Mouse (Mus musculus) hindbrain, postnatal 0 days (tissue): ENCODE measurements around the gene Lats1. TPM values are rescaled to one million over a fixed set of nuclear protein-coding genes. Genes with fewer than 3 reads are reported as not detected.

Experiments
- ATAC-seq: fragments of 200-750 bp; cut with Nextera tagmentation; 2 replicates; pipeline ENCODE4 v1.8.0; 2017; ENCODE audit warnings: mild to moderate bottlenecking, moderate TSS enrichment, moderate library complexity
- DNase-seq: peaks from one replicate; pipeline ENCODE4 v3.0.0-alpha.2; 2015; ENCODE audit warnings: low spot score
- H3K27ac ChIP-seq: fragments of 300-500 bp; sonication (generic); 2 replicates; pipeline ENCODE4 v1.5.1; 2014; ENCODE audit warnings: mild to moderate bottlenecking
- H3K27me3 ChIP-seq: fragments of 300-500 bp; sonication (generic); 2 replicates; pipeline ENCODE4 v1.6.1; 2014; ENCODE audit warnings: low read length, mixed read lengths; ENCODE audit not compliant: insufficient read depth
- H3K36me3 ChIP-seq: fragments of 300-500 bp; sonication (generic); 2 replicates; pipeline ENCODE4 v1.6.1; 2014; ENCODE audit warnings: low read length, mixed read lengths; ENCODE audit not compliant: insufficient read depth
- H3K4me1 ChIP-seq: fragments of 300-500 bp; sonication (generic); 2 replicates; pipeline ENCODE4 v1.6.1; 2014; ENCODE audit warnings: antibody characterized with exemption, low read length, mixed read lengths; ENCODE audit not compliant: insufficient read depth
- H3K4me2 ChIP-seq: fragments of 300-500 bp; sonication (generic); 2 replicates; pipeline ENCODE4 v1.6.1; 2014; ENCODE audit warnings: low read depth, mild to moderate bottlenecking, low read length, moderate library complexity, mixed read lengths
- H3K4me3 ChIP-seq: fragments of 300-500 bp; sonication (generic); 2 replicates; pipeline ENCODE4 v1.5.1; 2014; ENCODE audit warnings: low read length
- H3K9ac ChIP-seq: fragments of 300-500 bp; sonication (generic); replicated peaks from 2 replicates; pipeline ENCODE4 v1.6.1; 2014; ENCODE audit warnings: mild to moderate bottlenecking, low read length, moderate library complexity, mixed read lengths
- H3K9me3 ChIP-seq: fragments of 300-500 bp; sonication (generic); 2 replicates; pipeline ENCODE4 v1.6.1; 2016; ENCODE audit warnings: low read length, mixed read lengths
- CTCF ChIP-seq: IDR thresholded peaks from 2 replicates; pipeline ENCODE4 v1.5.1; 2016; ENCODE audit warnings: antibody characterized with exemption, control low read depth, low read depth
- WGBS: fragments of 180-500 bp; shearing (Covaris S2); extraction: QIAGEN DNeasy Blood & Tissue Kit; methylation state at CpG from one replicate; pipeline ENCODE4 v1.1.7; 2014; 5-methylcytosine and 5-hydroxymethylcytosine counted together
- polyA plus RNA-seq: library from polyadenylated mRNA; unstranded; fragments of >200 nt; fragmentation: Nextera tagmentation; extraction: Ambion mirVana; gene quantifications from 2 replicates; pipeline ENCODE4 v1.2.1, GENCODE M21; 2015
- total RNA-seq: library from RNA; depleted of rRNA; stranded (reverse); fragments of >200 nt; gene quantifications from 2 replicates; pipeline ENCODE4 v1.2.3, GENCODE M21; 2014

The Lats1 gene
- total and polyA plus RNA-seq, 2 experiments from 2014 or later = 7.1 to 39.2 TPM

DNA sequence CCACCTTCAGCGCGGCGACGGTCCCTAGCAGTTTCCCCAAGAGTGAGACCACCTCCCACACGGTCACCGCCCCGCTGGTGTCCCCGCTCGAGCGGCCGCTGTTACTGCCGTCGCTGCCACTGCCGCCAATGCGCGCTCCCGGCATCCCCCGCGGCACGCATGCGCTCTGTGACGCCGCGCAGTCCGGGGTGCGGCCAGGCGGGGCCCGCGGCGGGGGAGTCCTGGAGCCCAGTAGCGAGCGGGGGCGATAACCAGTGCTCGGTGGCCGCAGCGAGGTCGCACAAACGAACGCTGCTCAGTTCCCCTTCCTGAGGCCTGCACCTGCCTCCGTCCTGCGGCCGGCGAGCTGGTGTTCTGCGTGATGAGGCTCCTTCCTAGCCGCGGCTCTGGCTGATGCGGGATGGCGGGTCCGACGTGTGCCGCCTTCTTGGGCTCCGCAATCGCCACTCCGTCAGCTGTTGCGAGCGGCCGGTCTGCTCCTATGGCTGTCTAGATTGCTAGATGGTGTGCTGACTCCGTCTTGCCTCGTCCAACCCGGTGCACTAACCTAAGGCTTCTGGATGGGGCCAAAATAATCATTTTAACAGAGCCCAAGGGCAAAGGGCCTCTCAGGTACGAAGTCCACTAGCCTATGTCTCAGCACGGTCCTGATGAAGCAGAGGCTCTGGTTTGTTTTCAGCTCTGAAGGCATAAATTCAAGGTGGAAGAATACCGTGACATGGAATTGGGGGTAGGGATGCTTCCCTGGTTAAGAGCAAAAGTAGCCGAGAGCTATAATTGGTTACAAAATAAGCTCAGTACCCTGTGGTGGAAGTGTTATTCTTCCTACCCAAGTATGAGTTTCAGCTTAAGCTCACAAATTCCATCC lies 17.6 kb upstream of the Lats1 start:
- peak overlapping the region; percentile 97 for H3K27ac ChIP-seq
- peak overlapping the region; percentile 87 for H3K4me2 ChIP-seq
- H3K4me3 ChIP-seq = peak overlapping the region; percentile 92
- no peaks in the 10 kb centered on the region for H3K36me3 ChIP-seq
- peak overlapping the region; percentile 86 for H3K9ac ChIP-seq
- H3K27me3 ChIP-seq = no peaks in the 10 kb centered on the region
- TF ChIP-seq CTCF = no peak
- no peaks in the 10 kb centered on the region for H3K9me3 ChIP-seq
- peaks cover 4% of the 10 kb centered on the region; the same call in 1 of the 2 replicates for H3K4me1 ChIP-seq
- 2% methylated on average over 60 of the region's 64 CpGs for WGBS
- ATAC-seq (peak; percentile 94), DNase-seq (peak; percentile 96)

DNA sequence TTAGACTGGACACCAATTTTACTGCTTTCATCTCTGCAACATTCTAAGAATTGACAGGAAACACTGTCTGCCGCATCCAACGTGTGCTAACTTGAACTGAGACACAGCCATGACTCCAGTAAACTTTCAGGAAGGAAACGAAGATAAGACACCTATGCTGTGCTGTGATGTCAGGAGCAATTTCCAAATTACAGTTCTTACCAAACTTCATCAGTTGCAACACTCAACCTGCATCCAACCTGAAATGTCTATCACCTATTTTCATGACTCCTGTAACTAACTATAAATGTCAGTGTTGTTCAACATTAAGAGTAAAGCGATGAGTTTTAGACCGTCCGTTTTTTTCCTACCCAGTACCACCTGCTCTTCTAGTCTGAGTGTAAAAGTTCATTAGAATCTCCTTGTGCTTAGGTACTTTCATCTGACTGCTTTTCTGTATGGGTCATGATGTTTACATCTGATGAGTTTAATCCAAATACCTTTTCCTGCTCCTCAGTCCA lies 16.9 kb upstream of the Lats1 start:
- no peaks in the 10 kb centered on the region for H3K36me3 ChIP-seq
- no peaks in the 10 kb centered on the region for H3K27me3 ChIP-seq
- no peak for DNase-seq
- peak overlapping the region; percentile 92 for H3K4me3 ChIP-seq
- WGBS = 70% methylated on average over 6 of the region's 6 CpGs
- no peaks in the 10 kb centered on the region for H3K9me3 ChIP-seq
- H3K27ac ChIP-seq = peak overlapping the region; percentile 97
- peak overlapping the region; percentile 86 for H3K9ac ChIP-seq
- peaks cover 4% of the 10 kb centered on the region; the same call in 1 of the 2 replicates for H3K4me1 ChIP-seq
- TF ChIP-seq CTCF = no peak
- no peak for ATAC-seq
- peak overlapping the region; percentile 87 for H3K4me2 ChIP-seq

DNA sequence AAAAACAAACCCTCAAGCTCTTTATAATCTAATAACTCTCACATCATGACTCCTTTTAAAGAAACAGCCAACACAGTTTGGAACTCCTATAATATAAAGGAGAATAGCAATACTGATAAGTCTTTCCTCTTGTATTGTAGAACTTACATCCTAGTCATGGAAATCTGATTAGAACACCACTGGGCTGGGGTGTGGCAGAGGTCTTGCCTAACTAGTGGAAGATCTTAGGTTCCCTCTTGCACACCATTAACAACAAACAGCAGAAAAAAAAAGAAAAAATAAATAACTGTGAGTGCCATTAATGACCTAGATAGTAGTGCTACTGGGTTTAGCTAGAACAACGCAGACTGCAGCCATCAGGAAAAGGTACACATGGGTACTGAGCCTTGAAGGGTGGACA lies 16.1 kb upstream of the Lats1 start:
- 88% methylated on average over 1 of the region's 1 CpGs for WGBS
- peaks cover 4% of the 10 kb centered on the region; the same call in 1 of the 2 replicates for H3K4me1 ChIP-seq
- no peak overlapping the region for H3K9ac ChIP-seq
- no peaks in the 10 kb centered on the region; the same call in 1 of the 2 replicates for H3K36me3 ChIP-seq
- H3K4me2 ChIP-seq = no peak overlapping the region
- no peaks in the 10 kb centered on the region for H3K27me3 ChIP-seq
- DNase-seq (no peak), ATAC-seq (no peak)
- no peak overlapping the region for H3K4me3 ChIP-seq
- no peak overlapping the region for H3K27ac ChIP-seq
- no peaks in the 10 kb centered on the region for H3K9me3 ChIP-seq
- no peak for TF ChIP-seq CTCF

DNA sequence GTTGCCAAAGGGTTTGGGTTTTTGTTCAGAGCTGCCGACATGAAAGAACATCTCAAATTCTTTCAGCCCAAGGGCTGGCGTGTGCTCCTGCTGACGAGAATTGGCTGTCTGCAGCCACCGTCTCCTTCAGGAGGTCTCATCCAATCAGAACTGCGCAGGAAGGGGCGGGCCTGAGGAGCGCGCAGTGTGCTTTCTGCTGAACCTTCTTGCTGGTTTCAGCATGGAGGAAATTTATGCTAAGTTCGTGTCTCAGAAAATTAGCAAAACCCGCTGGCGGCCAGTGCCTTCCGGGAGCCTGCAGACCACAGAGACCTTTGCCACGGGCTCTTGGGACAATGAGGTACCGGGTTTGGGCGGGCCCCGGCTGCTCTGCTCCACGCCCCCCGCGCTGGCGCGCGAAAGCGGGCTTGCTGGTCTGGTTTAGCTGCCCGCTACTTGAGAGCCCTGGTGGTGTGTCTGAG lies 13.6 kb upstream of the Lats1 start, which contains the start of gene Nup43:
Gene Nup43 (plus strand): TSS at position 162 of the 461 bp plus-strand sequence.
- Histone ChIP-seq H3K4me2 (peak within 1 kb of the TSS; percentile 85), H3K4me1 (peaks cover 4% of the 10 kb centered on the region; the same call in 1 of the 2 replicates), H3K27ac (peak within 1 kb of the TSS; percentile 71; the same call in 1 of the 2 replicates), H3K27me3 (no peaks in the 10 kb centered on the region), H3K4me3 (peak within 1 kb of the TSS; percentile 86), H3K9ac (peak within 1 kb of the TSS; percentile 65), H3K36me3 (no peaks in the 10 kb centered on the region; the same call in 1 of the 2 replicates), H3K9me3 (no peaks in the 10 kb centered on the region)
- no peak for TF ChIP-seq CTCF
- DNase-seq (peak; percentile 96), ATAC-seq (peak; percentile 87)
- 0% methylated on average over 24 of the region's 24 CpGs for WGBS

DNA sequence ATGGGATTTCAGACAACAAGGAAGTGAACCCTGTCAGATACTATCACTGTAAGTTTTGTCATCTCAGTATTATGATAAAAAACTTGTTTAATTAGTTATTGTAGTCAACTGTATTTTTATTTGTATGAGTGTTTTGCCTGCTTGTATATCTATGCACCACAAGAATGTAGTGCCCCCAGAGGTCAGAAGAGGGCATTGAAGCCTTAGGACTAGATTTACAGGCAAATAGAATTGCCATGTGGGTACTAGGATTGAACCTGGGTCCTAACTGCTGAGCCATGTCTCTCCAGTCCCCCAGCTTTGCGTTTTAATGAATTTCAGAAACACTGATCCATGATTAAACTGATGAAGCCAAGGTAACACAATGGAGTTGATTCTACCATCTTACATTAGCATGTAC lies 7.3 kb upstream of the Lats1 start:
- peak; percentile 55 for DNase-seq
- Histone ChIP-seq H3K4me3 (no peak overlapping the region), H3K4me1 (no peaks in the 10 kb centered on the region), H3K36me3 (peaks cover 17% of the 10 kb centered on the region; the same call in 1 of the 2 replicates), H3K27me3 (no peaks in the 10 kb centered on the region), H3K9ac (no peak overlapping the region), H3K4me2 (no peak overlapping the region), H3K27ac (no peak overlapping the region), H3K9me3 (no peaks in the 10 kb centered on the region)
- ATAC-seq = 0 out of 2 replicates have a peak, but pooled peaks have one; percentile 49
- peak; percentile 59 for TF ChIP-seq CTCF
- 68% methylated on average over 1 of the region's 1 CpGs for WGBS

DNA sequence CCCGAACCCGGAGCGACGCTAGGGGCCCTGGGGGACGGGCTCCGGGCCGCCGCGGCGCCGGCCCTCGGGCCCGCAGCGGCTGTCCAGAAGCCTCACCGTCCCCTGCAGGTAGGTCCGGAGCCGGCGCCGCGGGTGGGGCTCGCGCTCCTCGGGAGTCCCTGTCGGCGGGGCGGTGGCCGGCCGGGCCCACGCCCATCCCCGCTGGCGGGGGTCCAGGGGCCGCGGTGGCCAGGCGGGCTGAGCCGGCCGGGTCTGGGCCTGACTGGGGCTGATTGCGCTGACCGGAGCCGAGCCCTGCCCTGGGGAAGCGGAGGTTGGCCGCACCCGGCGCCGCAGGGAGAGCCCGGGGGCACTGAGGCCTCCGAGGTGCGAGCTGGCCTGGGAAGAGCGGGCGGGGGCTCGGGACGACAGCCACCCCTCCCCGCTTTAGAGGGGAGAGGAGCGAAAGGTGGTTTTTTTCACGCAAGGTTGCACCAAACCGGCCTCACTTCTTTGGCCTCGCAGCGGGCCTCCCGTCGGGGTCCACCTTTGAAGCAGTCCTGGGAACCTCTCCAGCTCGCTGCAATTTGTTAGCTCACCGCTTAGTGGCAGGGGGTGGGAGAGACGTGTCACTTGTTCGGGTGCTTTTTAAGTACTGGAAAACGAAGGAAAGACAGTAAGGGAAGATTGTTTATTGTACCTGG lies 470 bp downstream of the Lats1 start:
- DNase-seq (peak; percentile 80), ATAC-seq (peak; percentile 87)
- Histone ChIP-seq H3K36me3 (peaks cover 12% of the 10 kb centered on the region; the same call in 1 of the 2 replicates), H3K27ac (peak overlapping the region; percentile 99), H3K4me2 (peak overlapping the region; percentile 86), H3K9me3 (no peaks in the 10 kb centered on the region), H3K4me1 (peaks cover 19% of the 10 kb centered on the region), H3K4me3 (peak overlapping the region; percentile 95), H3K9ac (peak overlapping the region; percentile 100), H3K27me3 (no peaks in the 10 kb centered on the region)
- TF ChIP-seq CTCF = peak; percentile 59
- 1% methylated on average over 54 of the region's 64 CpGs for WGBS
